In the genomic region with DNA sequence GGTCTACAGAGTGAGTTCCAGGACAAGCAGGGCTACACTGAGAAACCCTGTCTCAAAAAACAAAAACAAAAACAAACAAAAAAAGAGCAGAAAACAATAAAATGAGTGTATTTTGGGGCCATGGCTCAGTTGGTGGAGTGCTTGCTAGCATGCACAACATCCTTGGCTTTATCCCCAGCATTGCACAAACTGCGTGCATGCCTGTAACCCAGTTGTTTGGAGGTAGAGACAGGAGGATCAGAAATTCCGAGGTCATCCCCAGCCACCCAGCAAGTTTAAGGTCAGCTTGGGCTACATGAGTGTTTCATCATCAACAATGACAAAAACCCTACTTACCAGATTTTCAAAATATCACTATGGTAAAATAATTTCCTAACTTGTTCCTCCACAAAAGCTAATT, we compare ENCODE assay signal across 9 mouse cellular contexts.
"Had no signal": no experiment of that assay in that cellular context is flagged by ENCODE, and none has a peak within 500 bp of the region (broad histone marks: within the 10 kb centered on the region; RNA-seq: fewer than 3 reads in every experiment).

No protein-coding gene starts in this region.

- DNase-seq: lung, embryonic 14.5 days; lung, postnatal 10 days; lung, postnatal 4 days; right cerebral cortex, postnatal 14 days; thymus, adult 2 months; thymus, postnatal 25 days; thymus, postnatal 4 days had no signal

- ATAC-seq: midbrain, embryonic 13.5 days; midbrain, embryonic 15.5 days had no signal
